Mouse (Mus musculus) lung, adult 18-20 months (tissue): ENCODE measurements around the gene 4930595D18Rik.
A peak's percentile ranks its signal among the peaks of the same experiment; 100 is the strongest.

Experiments
- DNase-seq, 2 experiments: peaks; one replicate each; pipeline ENCODE4 v3.0.0; 2022; ENCODE audit warnings: mixed read lengths in 2 of 2

The 4930595D18Rik gene

DNA sequence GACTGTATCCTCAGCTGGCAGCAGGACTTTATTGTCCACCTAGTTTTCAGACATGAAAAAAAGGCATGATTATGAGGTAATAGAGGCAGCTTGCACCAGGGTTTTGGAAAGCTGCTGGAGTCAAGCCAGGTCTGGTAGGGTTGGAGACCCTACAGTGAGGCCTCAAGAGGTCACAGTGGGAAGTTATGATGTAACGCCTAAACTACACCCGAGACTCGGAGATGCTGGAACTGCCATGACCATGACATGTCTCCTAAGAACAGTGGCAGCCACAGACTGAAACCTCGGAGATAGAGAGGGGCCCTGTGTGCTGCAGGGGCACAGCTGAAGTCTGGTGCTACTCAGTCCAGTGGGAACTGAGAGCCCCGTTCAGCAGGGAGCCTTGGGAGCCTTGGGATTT is at the start of gene 4930595D18Rik:
Gene 4930595D18Rik, minus strand, starts transcription at position 16 of the 400 bp plus-strand sequence.
- no peak for DNase-seq

DNA sequence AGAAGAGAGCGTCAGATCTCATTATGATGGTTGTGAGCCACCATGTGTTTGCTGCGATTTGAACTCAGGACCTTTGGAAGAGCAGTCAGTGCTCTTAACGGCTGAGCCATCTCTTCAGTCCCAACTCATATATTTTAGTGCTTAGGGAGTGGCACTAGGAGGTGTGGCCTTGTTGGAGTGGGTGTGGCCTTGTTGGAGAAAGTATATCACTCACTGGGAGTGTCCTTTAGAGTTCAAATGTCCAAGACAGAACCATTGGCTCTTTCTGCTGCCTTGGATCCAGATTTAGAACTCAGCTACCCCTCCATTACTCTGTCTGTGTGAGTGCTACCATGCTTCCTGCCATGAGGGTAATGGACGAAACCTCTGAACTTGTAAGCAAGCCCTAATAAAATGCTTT is 49.5 kb upstream of the 4930595D18Rik start:
- DNase-seq: no peak

DNA sequence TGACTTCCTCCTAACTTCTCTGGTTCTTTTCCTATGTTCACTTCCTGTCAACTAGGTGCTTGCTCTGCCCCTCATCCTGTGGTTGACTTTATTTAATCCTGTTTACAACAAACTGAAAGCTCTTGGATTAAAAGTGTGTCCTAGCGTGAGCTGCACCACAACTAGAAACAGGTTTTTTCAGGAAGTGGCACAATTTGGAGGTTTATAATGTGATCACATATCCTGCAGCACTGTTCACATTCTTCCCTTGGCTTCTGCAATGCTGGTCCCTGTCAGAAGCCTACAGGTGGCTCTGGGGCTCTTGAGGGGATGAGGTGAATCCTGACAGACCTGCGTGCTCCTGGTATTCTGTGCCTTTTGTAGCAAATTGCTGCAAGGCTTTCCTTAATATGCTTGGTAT is 46.5 kb upstream of the 4930595D18Rik start:
- DNase-seq: no peak

DNA sequence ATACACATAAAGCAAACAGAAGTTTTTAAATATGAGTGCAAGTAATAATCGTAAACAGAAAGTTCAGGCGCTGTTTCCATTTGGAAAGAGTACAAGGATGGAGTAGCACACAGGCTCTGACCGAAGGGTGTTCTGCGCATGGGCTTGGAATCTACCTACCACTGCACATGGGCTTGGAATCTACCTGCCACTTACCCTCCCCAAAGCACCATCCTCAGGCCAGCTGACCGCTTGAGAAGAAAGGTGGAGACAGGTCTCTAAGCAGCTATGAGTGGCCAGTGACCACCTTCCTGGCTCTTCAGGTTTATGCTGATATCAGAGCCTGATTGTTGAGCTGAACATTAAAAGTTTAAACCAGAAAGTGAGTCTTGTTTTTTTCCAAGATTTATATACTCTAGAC is 44.2 kb upstream of the 4930595D18Rik start:
- peak; percentile 35 to 52 for DNase-seq

DNA sequence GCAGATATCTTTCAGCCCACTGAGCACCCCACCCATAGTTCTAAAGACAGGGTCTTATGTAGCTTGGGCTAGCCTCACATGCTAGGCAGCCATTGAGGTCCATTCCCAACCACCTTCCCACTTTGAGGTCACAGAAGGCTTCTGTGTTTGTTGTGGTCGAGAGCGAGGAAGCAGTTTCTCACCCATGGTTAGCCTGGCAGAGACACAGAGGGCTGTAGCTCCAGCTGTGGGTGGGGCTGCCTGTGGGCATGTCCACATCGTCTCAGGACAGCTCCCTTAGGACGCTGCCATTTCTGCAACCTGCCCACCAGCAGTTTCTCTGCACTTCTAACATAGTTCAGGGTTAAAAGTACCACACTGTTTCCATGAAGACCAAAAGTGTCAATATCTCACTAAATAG is 43.1 kb upstream of the 4930595D18Rik start:
- no peak for DNase-seq

DNA sequence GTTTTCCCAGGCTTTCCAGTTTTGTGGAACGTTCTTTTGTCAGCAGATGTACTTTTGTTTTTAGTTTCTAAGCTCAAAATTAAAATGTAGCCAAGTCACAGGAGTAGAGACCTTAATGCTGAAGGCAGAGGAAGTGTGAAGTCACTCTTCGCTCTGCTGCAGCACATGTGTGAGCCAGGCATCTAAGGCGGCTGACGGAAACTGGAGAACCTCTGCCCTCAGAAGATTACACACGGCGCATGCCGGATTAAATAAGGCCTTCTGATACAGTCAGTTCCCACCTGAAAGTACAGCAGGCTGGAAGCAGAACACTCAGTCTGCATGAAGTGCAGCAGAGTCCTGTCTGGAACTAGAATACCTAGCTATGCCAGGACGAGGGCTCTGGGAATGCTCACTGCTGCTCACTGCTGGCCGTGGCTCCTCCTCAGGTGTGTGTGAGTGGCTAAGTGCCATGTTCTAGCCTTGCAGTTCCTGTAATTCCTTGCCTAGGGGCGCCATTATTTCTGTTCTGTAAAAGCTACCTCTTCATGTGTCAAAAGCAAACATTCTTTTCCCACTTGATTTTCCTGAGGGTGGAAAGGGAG is 41.0 kb upstream of the 4930595D18Rik start:
- peak; percentile 19 to 52 for DNase-seq

DNA sequence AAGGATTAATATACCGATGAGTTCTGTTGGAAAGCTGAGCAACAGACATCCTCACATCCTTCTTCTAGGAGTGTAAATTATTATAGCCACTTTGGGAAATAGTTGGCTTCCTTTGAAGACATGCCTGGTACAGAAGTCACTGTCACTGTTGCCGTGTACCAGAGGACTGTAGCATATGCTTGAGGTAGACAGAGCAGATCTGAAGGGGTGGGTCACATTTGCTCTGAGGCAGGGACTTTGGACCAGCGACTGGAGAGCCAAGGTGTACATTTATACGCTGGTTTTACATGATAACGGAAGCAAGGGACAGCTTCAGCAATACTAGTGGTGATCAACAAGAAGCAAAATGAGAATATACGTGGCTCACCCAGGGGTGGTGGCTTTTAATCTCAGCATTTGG is 34.6 kb upstream of the 4930595D18Rik start:
- no peak for DNase-seq

DNA sequence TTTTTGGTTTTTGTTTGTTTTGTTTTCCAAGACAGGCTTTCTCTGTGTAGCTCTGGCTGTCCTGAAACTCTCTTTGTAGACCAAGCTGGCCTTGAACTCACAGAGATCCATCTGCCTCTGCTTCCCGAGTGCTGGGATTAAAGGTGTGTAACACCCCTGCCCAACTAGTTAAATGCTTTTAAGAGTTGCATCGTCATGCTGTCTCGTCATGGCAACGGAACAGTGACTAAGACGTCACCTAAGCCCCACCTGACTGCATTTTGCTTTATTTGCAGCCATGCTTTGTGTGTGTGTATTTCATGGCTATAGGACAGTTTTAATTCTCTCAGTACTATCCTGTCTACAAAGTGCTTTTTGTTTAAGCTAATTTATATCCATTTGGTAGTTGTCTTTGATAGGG is 27.4 kb upstream of the 4930595D18Rik start:
- DNase-seq: no peak

DNA sequence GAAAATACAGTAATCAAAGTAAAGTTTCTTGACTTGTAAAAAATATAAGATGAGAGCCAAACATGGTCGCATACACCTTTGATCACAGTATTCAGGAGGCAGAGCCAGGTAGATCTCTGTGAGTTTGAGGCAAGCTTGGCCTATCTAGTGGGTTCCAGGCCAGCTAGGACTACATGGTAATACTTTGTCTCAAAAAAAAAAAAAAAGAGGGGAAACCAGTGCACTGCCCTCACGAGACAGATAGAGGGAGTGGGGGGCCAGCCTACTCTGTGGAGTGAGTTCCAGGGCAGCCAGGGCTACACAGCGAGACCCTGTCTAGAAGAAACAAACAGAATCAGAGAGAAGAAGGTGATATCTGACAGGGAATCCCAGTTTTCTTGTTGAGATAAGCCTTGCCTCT is 23.4 kb upstream of the 4930595D18Rik start:
- DNase-seq: no peak

DNA sequence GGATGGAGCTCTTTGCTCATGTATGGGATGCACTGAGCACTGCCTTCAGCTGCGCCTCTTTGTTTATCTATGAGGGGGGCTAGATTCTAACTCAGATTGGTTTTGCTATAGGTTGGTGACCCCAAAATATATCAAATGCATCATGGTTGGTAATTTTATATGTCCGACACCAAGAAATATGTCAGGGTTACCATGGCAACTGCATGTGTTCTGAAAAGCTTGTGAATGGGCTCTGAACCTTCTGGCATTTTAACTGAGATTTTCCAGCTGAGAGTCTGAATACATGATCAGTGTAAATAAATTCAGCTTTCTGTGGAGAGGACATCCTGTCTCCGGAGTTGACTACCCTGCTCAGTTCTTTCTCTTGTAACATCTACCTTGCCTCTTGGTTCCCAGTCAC is 19.7 kb upstream of the 4930595D18Rik start:
- DNase-seq: no peak

DNA sequence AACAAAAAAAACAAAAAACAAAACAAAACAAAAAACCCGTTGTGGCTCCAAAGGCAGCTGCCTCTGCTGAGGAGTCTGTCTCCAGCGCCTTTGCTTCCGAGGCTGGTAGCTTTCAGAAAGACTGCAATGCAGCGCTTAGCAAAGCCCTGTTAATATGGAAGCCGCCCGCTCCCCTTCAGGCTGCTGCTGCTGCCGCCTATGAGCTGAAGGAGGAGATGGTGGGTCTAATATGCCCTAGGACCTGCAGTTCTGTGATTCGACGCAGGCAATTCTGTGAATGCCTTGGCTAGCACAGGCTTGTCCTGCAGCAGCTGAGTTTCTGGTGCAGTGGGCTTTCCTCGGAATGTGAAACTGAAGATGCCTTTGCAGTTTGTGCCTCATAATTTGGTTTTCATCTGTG is 18.8 kb upstream of the 4930595D18Rik start:
- no peak for DNase-seq

DNA sequence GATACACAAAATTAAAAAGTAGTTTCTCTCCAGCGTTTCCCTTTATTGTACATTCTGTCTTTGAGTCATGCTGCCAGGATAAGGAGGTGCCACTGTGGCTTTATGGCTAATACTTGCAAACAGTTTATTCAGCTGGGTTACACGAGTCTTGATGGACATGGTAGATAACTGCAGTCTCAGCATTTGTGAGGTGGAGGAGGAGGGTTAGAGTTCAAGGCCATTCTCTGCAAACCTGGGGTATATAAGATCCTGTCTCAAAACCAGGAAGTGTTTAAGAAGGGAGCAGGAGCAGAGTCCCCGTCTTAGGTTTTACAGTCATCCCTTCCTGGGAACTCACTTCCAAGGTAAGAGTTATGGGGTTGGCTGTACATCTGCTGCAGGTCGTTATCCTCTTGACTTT is 12.3 kb upstream of the 4930595D18Rik start:
- DNase-seq: no peak

DNA sequence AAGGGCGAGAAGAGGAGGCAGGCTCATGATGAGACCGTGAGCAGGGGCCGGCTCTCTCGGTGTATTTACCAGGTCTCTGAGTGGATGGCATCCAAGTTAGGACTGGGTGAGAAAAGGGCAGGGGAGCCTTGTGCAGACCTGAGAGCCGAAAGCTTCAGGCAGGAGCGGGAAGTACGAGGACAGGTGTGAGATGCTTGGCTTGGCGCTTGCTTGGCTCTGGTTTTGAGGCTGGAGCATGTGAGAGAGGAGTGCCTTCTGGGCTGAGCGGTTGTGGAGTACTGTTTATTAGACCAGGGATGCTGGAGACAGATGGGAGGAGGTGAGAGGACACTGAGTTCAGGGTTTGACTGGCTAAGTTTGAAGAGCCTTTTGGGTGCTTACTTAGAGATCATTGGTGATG is 9.0 kb upstream of the 4930595D18Rik start:
- DNase-seq: no peak

DNA sequence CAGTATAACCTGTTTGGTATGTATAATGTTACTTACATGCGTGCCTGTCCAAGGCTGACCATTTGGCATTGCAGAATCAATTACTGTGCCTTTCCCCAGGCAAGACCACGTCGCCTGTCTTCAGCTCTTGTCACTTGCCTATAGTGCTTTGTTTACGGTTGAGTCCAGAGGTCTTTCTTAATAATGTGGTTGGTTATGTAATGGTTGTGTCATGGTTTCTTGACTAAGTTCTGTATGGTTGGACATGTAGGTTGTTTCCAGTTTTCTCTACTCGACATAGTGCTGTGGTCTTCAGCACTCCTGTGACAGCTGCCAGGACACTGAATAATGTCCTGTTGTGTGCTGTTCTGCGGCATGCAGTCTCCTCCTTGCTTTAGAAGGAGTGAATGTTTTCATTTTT is 8.5 kb upstream of the 4930595D18Rik start:
- DNase-seq: no peak

DNA sequence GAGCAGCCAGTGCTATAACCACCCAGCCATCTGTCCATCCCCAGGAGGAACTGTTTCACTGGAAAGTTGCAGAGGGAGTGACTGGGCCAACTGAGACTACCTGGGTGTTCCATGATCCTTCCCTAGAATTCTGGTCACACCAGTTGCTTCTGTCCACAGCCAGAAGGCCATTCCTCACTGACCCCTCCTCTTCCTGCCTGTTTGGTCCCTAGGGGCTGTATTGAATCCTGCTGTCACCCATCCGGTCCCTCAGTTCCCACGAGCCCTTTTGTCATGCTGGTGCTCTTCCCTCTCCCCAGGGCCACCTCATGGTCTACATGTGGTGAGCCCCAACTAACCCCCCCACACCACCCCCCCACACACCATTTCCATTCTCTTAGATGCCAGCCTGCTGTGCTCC is 6.6 kb upstream of the 4930595D18Rik start:
- no peak for DNase-seq

DNA sequence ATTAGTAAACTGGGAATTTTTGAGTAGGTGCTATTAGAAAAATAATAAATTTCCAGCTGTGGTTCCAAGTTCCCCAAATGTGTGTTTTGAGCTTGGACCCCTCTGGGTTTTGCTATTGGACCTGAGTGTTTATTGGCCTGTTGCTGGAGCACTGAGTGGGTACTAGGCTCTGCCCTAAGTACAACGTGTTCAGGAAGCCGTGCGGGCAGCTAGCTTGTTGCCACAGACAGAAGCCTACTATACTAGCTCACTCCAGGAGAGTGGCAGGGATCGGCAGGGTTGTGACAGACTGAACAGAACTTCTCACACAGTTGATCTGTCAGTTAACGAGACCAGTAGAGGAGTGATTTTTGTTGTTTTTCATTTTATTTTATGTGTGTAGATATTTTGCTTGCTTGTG is 6.1 kb upstream of the 4930595D18Rik start:
- DNase-seq: no peak

DNA sequence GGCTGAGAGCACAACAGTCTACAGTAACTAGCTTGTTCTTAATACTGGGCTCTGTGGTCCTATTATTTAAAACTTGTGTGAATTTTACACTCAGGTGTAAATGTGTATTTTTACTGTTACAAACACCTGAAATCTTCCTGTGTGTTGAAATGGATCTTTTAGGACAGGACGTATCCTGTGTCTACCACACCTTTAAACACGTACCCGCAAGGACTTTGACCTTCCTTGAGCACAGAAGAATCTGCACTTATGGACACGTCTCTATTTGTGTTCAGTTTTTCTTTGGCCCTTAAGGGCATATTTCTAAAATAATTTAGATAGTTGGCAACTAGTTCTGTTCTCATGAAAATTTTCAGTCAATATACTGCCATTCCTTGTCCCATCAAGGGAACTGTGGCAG is 4.0 kb upstream of the 4930595D18Rik start:
- no peak for DNase-seq

DNA sequence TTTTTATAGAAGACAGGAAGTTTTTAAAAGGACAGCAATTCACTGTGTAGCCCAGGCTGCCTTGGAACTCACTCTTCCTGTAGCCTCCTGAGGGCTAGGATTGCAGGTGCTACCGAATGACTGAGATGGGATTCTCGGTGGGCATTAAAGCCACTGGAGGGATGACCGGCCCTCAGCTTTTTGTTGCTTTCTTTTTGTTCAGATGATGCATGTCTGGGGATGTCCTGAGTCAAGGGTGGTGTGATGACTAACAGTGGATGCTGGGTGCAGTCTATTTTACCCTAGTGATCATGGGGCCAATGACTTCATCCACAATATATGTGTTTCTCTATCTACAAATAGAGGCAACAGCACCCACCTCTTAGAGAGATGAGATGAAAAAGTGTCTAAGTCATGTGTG is 2.7 kb upstream of the 4930595D18Rik start:
- no peak for DNase-seq

DNA sequence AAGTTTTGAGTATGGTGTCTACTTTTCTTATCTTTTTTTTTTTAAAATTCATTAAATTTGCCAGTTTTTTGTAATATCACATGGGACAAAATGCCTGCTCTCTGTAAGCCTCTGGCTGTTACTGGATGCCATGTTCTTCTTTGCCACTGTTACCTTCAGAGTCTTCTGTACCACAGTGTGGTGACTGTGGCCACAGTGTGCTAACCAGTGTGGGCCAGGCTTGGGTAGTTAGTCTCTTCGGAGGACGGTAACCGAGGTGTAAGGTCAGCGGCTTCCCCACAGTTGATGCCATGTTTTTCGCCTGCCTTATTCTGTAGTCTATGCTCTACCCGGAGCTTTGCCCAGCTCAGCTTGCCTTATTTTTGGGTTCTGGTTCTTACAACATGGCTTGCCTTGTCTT is 1.9 kb downstream of the 4930595D18Rik start:
- no peak for DNase-seq

DNA sequence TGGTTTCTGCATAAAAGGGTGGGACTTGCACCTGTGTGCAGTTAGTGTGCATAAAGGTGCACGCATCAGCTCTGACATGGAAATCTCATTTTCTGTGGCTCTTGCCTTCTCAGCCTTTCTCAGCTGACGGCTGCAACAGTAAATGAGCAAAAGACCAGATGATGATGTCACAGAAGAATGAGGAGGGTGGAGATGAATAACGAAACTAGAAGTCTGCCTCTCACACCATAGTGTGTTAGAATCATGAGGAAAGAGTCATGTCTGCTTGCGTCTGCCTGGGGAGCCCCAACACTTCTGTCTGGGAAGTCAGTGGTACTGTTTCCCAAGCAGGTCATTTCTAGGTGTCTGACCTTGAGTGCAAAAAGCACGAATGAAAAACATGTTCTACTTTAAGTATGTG is 2.4 kb downstream of the 4930595D18Rik start:
- no peak for DNase-seq

DNA sequence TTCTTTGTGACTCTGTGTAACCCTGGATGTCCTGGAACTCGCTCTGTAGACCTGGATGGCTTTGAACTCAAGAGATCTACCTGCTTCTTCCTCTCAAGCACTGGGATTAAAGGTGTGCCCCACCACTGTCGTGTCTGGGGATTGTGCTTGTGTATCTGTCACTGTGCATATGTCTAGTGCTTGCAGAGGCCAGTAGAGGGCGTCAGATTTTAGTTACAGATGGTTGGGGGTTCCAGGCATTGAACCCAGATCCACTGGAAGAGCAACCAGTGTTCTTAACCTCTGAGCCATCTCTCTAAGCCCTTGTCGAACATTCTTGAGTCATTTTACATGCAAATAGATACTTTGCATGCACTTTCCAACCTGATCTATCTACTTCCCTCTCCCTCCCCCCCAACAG is 5.5 kb downstream of the 4930595D18Rik start:
- DNase-seq: no peak

DNA sequence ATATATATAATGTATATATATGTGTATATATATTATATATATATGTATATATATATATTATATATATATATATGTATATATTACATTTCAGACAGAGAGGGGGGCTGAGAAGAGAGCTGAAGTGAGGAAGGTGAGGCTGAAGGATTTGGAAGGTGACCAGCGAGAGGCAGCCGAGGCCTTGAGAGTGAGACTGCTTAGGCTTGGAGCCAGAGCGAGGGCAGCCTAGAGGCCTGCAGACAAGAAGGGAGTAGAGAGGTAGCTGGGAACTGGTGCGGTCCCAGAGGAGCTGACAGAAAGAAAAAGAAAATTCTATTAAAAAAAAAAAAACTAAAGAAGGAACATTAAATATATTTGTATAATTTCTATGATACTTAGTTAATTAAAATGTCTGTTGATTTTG is 15.4 kb downstream of the 4930595D18Rik start:
- no peak for DNase-seq

DNA sequence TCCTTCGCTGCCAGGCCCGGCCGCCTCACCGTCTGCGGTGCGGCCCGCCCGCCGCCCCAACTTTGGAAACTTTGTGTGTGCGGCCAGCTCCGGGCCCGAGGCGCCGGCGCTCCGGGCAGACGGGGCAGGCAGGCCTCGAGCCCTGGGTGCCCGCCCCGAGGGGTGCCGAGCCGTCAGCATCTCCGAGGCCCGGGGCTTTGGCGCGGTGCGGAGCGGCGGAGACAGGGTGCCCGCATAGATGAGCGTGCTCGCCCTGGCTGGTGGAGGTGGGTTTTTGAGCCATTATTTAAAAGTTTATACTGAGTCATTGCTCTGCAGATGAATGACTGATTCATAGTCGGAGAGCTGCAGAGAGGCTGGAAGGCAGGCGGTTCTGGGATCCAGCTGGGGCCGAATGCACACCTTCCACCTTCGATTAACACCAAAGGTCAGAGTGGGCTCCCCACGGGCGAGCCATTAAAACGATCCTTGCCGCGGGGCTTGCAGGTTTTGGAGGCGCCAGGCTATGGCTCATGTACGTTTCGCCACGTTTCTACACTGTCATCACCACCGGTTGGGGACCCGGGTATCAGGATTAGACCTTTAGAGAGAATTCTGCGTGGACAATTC is 17.5 kb downstream of the 4930595D18Rik start:
- peak in 1 of 2 experiments; percentile 20 for DNase-seq

DNA sequence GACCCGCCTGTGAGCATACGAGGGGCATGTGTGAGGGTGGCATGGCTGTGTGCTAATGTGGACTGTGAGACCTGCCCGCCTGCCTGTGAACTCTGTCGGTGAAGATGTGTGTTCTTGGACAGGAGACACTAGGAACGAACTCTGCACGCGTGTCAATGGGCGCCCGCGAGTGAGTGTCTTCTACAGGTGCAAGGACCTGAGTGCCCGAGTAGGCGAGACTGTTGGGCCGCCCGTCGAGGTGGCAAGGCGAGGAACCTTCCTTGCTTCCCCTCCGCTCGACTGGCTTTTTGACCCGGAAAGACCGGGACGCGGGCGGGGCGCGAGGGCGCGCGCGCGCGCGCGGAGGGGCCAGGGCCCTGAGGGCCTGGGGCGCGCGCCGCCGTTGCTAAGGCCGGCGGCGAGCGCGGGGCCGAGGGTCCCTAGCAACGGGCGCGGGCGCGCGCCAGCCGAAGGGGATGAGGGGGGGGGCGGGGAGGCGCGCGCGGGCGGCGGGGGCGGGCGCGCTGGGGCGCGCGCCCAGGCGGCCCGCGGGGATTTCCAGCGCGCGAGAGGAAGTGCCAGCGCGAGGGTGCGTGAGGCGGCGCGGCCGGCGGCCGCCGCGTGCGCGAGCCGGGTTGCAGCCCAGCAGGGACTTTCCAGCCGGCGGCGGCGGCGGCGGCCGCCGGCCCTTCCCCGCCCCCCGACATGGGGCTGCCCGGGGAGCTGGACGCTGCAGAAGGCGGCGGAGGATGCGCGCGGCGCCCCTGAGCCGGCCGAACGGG is 18.3 kb downstream of the 4930595D18Rik start, which contains the start of gene Traf3:
Gene Traf3, plus strand, starts transcription at position 540 of the 761 bp plus-strand sequence.
- DNase-seq: peak; percentile 72 to 79
